Mouse (Mus musculus) limb, embryonic 11.5 days (tissue): ENCODE measurements around the gene Enah. TPM values are rescaled to one million over a fixed set of nuclear protein-coding genes. Genes with fewer than 3 reads are reported as not detected.

ENCODE experiments used
- polyA plus RNA-seq: library from polyadenylated mRNA; unstranded; fragments of >200 nt; fragmentation: Nextera tagmentation; extraction: Ambion mirVana; gene quantifications from 2 replicates; pipeline ENCODE4 v1.2.1, GENCODE M21; 2014

Gene Enah
- polyA plus RNA-seq, 1 experiment from 2014 or later: 28.5 TPM

Other genes with a start within 250 kb of the Enah start
- 163 and 171 TPM in 2 replicates for gene Lbr, start 176.9 kb downstream of the Enah start, polyA plus RNA-seq
- 178 and 179 TPM in 2 replicates for gene Srp9, start 104.7 kb upstream of the Enah start, polyA plus RNA-seq
- not detected in 2 replicates for gene Vmn1r1, start 144.5 kb upstream of the Enah start, polyA plus RNA-seq